Mouse (Mus musculus): ENCODE results near the gene Mrpl49.

Mrpl49 gene

DNA sequence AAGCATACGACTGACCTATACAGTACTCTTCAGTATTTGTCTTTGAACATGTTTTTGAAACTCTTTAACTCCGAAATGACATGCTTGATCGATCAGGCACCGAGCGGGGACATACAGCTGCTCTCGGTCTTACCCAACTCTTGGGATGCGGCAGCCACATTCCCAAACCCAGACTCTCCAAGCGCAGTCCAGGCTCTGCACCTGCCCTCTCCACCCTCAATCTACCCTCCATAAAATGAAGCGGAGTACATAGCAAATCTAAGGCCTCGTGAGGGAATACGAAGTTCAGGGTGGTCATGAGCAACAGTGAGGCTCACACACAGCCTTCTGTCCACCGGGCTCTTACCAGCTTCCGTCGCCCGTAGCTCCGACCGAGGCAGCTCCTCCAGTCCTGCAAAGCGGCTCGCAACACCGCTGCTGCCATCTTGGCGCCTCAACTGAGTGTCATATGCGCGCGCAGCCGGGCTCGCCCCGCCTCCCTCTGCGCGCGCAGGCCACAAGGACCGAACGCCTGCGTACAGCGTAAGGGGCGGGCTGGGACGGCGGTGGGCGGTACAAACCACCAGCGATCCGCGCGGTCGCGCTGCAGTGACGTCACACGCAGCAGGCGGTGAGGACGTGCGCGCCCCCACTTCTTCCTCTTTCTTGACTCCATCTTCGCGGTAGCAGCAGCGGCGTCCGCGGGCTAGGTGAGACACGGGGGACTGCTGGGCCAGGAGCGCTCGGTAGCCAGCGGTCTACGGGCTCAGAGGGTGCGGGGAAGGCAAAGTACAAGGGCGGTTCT is at the start of gene Mrpl49, which contains the start of gene Fau:
TSS of gene Mrpl49 (minus strand) at position 473 of the 784 bp plus-strand sequence.
TSS of gene Fau (plus strand) at position 532 of the 784 bp plus-strand sequence.
- DNase-seq (ENCODE audit: low spot score) = peak; percentile 98

DNA sequence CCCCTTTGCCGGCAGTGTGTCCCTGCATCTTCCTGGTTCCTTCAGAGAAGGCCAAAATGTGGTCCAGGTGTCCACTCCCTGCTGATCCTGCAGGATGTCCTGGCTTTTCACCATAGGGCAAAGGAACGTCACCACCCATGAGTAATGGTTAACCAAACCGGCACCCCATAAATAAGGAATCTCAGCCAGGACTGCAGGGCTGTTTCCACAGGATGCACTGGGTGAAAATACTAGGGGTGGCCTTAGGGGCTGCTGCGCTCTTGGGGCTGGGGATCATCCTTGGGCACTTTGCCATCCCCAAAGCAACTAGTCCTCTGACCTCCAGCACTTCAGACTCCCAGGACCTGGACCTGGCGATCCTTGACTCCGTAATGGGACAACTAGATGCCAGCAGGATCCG is 48.0 kb upstream of the Mrpl49 start, which contains the start of gene Naaladl1:
TSS of gene Naaladl1 (plus strand) at position 197 of the 400 bp plus-strand sequence.
- DNase-seq (ENCODE audit: low spot score) = no peak

DNA sequence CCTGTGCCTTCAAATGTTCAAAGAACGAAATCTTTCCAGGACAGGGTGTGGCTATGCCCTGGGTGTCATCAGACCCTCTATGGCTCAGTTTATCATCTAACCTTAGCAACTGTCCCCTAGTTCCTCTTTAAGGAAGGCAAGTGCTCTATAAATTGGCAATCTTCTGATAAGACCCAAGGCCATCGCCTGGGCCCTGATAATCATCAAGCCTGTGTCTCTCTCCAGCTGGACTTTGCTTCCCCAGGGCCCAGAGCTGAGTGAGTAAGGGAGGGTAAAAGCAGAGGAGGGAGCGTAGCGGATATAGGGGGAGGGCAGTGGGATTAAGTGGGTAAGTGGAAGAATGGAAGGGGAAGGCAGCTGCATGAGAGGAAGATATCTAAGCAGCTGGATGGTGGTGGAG is 46.9 kb upstream of the Mrpl49 start:
- DNase-seq (ENCODE audit: low spot score) = no peak

DNA sequence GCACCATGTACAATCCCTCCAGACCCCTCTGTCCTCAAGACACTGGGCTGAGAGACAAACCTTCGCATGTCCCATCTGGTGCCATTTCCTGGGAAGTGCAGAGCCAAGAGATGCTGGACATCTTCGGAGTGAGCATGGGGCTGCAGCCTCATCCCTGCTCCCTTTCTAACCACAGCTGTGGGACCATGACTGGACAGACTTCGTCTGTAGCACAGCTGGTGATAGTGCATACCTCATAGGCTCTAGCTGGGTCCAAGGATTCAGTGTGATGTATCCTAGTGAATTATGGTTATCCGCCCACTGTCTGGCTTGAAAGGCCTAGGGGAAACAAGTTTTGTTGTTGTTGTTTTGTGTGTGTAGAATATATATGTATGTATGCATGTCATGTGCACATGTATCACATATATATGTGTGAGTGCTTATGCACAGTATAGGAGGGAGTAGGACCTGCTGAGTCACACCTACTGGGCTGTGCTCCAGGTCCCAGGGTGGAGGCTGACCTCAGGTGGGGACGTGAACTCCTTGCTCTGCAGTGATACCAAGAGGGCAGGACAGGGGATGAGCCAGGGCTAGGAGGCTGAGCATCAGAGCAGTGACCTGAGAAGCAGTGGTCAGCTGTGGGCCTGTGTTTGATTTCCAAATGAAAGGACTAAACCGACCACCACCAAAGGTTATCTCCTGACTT is 44.7 kb upstream of the Mrpl49 start:
- DNase-seq (ENCODE audit: low spot score) = no peak

DNA sequence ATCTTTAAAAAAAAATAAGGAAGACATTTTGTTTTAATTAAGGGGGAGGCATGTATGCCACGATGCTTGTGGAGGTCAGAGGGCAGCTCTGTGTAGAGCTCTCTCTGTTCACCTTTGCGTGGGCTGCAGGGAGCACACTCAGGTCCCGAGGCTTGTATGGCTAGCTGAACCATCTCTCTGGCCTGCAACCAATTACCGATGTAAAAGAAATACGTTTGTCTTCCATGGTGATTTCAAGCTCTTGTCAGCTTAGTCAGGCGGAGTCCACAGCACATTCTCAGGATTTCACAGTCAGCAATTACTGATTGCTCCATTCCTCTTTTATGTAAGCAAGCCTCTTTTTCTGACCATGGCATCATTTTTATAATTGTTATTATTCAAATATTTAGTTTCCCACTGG is 43.6 kb upstream of the Mrpl49 start:
- no peak for DNase-seq (ENCODE audit: low spot score)

DNA sequence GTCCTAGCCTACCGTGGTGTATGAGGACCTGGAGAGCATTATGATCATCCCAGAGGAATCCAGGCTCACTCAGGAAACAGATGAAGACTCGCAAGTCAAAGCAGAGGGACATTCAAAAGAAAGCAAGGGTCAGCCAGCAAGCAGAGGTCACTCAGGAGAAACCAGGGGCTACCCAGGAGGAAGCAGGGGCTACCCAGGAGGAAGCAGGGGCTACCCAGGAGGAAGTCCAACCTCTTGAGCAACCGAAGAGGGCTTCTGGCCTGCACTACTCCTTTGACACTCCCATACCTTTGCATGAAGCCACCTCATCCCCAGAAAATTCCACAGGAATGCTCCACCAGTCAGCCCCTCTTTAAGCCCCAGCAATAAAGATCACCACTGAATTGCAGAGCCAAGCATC is 40.3 kb upstream of the Mrpl49 start:
- DNase-seq (ENCODE audit: low spot score) = no peak

DNA sequence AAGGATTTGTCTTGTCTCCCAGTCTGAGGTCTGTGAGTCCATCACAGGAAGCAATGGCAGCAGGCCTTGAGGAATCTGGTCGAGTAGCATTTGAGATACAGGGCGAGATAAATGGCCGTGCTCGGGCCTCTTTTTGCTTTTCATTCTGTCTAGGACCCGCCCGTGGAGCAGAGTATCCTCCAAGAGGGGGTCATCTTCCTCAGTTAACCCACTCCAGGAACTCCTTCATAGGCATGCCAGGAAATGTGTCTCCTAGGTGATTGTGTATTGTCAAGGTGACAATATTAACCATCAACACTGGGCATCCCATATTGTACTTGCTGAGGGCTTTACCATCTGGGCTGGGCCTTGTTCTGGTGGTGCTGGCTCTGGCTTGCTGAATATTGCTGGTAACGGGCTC is 36.5 kb upstream of the Mrpl49 start, which contains the start of gene AC131692.1:
TSS of gene AC131692.1 (plus strand) at position 301 of the 400 bp plus-strand sequence.
- no peak for DNase-seq (ENCODE audit: low spot score)

DNA sequence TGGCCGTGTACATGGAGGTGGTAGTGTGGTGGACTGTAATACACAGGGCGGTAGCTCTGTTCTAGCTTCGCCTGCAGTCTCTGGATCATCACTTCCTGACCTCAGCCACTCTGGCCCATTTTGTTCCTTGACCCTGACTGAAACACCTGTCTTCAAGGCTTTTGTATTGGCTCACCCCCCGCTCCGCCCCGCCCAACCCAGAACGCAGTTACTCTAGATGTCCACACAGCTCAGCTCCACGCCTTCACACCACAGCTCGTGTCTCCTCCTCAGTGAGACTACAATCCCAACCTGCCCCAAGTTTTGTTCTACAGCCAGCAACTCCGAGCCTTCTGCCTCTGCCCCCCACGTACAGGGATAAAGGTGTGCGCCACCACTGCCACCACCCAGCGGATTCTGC is 31.3 kb upstream of the Mrpl49 start:
- DNase-seq (ENCODE audit: low spot score) = no peak

DNA sequence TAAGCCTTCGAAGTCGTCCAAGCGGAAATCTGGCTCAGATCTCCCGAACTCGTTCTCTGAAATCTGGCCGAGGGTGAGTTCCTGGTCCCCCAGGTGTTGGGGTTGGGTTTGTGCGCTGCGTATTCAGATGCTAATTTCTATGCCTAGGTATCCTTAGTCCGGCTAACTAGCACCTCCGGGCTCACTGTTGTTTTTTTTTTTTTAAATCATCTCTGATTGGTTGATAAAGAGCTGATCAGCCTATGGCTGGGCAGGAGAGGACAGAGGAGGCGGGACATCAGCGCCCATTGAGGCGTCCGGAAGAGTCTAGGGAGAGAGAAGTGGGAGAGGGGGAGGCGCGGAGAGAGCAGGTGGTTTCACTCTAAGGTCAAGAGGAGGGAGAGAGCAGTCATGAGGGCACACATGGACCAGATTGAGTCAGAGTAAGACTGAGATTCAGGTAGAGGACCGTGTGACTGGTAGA is 27.9 kb upstream of the Mrpl49 start:
- peak; percentile 76 for DNase-seq (ENCODE audit: low spot score)

DNA sequence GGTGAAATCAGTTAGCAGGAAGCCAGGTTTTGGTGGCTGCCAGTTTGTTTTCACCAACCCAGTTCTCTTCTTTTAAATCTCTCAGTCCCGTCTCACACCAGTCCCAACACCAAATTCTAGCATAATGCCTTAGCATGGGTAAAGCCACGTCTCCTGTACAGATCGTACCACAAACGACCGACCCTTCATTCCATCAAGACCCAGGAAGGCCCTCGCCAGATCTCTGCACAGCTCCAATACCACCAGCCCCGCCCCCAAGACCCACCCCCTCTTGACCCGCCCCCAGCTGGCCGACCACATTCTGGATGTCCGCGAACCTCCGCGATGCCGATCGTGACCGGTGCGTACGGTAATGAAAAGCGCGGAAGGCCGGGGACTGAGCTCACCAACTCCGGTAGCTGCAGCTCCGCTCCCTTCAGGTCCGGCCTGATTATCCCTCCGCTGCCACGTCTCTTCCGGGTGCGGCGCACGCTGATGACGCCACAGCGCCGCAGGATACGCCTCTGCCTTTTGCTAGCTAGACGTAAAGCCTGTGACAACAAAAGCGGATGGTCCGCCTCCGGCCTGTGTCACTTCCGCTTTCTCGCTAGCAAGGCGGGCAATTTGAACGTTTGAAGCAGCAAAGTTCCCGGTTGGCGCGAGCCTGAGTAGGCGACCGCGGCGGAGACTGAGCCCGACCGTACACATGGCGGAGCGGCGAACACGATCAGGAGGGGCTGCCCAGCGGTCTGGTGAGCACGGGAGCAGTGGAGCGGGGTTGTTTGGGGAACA is 27.1 kb upstream of the Mrpl49 start, which contains the start of the genes Zfpl1 and Cdca5:
TSS of gene Zfpl1 (minus strand) at position 479 of the 771 bp plus-strand sequence.
TSS of gene Cdca5 (plus strand) at position 506 of the 771 bp plus-strand sequence.
- peak; percentile 99 for DNase-seq (ENCODE audit: low spot score)

DNA sequence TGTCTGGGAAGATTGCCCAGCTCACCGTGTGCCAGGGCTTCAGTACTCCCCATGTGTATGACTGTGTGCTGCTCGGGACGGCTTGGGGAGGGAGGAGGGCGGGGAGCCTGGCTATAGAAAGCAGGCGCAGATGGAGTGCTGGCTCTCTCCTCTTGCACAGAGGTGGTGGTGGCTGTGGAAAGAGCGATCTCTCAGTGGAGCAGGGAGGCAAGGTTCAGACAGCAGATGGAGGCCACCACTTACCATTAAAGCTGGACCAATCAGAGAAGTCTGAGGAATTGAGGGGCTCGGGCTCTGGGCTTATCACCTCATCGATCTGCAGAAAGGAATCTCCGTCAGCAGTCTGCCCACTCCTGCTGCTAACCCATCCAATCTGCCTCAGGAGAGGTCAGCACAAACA is 24.6 kb upstream of the Mrpl49 start, which contains the start of gene Gm28374:
TSS of gene Gm28374 (minus strand) at position 101 of the 400 bp plus-strand sequence.
- DNase-seq (ENCODE audit: low spot score) = no peak

DNA sequence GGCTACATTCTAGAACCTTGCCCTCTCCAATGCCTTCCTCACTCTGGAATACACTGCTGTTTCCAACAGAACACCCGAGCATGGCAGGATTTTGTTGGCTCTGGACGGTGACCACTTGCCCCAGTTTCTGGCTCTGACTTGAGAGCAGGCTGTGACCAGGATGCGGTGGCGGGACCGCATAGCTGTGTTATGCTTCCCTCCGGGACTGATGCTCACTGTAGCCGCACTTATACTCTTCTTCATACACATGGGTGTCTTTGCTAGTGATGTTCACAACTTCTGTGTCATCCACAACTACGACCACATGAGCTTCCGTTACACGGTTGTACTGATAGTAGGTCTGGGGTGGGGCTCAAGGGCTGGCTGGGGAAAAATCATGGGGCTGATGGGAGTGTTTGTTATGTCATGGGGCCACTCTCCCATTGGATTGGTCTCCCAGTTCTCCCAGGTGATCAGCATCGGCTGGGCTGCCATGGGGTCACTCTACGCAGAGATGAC is 22.4 kb upstream of the Mrpl49 start, which contains the start of gene Tmem262:
TSS of gene Tmem262 (plus strand) at position 51 of the 498 bp plus-strand sequence.
- no peak for DNase-seq (ENCODE audit: low spot score)

DNA sequence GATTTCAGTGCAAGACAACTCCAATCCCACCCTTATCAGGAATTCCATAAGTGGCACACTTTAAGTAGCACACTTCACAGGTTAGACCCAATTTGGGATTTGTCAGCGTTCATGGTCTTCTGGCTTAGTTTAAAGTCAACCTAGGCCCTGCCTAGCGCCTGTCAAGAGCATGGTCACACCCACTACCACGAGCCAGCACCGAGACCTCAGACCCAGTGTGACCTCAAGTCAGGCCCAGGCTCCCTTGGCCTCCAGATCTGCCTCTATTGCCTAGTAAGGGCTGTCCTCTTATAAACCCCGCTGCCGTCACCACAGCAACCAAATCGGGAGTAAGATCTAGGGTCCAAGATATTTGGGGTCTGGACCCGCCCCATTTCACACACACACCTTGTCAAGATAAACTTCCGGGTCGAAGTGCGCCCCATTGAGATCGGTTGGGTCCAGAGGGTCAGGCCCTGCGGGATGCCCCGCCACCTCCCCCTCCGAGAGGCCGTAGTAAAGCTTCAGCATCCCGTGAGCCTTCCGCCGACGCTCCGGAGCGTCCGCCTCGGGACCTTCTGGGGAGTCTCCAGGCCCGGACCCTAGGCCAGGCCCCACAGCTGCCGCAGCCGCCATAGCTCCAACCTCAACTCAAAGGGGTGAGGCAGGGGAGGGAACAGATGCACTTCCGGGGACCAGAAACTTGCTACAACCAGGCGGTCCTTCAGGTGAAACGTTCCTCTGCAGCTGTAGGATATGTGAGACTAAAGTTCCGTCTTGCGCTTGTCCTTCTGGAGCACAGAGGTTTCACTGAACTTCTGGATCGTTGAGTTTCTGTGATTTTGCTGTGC is 19.2 kb upstream of the Mrpl49 start, which contains the start of gene Vps51:
TSS of gene Vps51 (minus strand) at position 668 of the 830 bp plus-strand sequence.
- DNase-seq (ENCODE audit: low spot score) = peak; percentile 97

DNA sequence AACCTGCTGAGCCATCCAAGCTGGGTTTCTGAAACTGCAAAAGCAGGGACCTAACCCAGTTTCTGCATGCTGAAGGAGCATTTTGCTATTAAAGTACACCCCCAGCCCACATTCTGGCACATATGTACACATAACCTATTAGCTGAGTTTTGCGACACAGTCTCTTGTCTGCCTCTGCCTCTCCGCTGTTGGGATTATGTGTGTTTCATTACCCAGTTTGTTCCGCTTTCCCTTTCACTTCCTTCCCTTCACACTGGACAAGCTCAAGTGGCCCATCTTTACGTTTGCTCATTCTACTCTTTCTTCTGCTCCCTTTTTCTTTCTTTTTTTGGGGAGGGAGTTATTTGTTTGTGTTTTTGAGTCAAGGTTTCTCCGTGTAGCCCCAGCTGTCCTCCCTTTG is 16.3 kb upstream of the Mrpl49 start:
- DNase-seq (ENCODE audit: low spot score) = no peak

DNA sequence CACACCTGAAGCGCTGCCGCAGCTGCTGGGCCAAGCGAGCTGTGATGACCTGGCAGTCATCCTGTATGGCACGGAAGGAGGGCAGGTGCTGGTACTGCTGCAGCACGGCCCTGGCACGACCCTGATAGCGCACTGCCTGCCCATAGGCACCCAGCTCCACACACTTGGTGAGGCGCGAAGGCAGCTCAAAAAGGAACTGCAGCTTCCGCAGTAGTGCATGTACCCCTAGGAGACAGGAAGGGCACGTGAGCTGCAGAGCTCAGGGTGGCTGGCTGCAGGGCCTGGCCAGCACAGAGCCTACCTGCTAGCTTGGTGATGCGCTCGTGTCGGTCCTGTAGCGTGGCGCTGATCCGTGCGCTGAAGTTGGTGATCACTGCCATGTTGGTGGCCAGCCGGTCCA is 13.7 kb upstream of the Mrpl49 start:
- DNase-seq (ENCODE audit: low spot score) = no peak

DNA sequence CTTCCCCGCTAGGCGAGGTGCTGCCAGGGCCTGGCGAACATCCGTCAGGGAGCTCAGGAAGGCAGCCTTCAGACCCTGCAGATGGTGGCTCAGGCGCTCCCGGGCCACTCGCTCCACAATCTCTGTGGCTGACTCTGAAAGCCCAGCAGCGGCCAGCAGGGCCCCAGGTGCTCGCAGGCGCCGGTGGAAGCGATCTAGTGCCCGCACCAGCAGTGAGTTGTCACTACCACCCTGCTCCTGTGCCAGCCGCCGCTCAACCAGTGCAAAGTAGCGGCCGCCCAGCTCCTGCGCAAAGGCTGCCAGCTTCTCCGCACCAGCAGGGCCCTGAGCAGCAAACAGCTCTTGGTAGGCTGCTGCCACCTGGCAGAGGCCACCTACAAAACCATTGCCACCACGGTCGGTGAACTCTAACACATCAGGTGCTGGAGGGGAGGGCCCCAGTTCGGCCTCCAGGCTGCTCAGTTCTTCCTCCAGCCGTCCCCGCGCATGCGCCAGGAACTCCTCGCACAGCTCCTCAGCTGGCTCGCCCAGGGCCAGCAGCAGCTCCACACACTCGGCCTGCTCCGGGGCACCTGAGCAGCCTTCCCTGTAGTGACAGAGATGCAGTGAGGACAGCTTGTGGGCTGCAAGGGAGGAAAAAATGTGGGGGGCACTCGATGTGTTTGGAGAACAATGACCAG is 13.1 kb upstream of the Mrpl49 start:
- DNase-seq (ENCODE audit: low spot score) = no peak

DNA sequence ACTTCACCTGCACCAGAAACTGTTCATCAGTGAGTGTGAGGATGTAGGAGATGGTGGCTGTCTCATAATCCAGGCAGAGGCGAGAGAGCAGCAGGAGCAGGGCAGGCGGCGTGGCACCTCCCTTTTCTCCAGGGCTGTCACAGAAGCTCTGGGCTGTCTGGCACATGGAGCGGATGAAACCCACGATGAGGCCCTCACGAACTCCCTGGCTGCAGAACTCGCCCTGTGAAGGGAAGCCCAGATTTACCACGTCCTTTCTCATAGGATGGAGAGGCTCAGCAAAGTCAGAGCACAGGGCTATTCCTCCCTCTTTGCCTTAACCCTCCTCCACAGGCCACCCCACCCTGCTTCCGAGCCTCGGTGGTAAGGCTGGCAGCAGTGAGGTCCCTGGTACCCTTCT is 12.3 kb upstream of the Mrpl49 start:
- no peak for DNase-seq (ENCODE audit: low spot score)

DNA sequence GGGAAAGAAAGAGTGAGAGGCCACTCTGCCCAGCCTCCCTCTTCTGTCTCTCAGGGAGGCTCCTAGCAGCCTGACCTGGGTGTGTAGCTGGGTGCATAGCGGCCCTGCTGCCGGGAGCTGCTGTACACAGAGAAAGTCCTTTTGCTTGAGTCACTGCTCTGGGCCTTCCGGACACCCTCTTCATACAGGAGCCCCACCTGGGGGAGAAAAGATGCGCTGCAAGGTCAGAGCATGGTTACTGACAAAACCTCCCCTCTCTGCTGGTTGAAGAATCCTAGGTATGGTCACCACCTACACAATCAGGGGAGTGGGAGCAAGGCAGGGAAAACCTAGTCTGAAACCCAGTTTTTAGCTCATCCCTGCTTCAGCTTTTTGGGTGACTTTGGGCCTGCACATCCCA is 11.4 kb upstream of the Mrpl49 start:
- DNase-seq (ENCODE audit: low spot score) = no peak

DNA sequence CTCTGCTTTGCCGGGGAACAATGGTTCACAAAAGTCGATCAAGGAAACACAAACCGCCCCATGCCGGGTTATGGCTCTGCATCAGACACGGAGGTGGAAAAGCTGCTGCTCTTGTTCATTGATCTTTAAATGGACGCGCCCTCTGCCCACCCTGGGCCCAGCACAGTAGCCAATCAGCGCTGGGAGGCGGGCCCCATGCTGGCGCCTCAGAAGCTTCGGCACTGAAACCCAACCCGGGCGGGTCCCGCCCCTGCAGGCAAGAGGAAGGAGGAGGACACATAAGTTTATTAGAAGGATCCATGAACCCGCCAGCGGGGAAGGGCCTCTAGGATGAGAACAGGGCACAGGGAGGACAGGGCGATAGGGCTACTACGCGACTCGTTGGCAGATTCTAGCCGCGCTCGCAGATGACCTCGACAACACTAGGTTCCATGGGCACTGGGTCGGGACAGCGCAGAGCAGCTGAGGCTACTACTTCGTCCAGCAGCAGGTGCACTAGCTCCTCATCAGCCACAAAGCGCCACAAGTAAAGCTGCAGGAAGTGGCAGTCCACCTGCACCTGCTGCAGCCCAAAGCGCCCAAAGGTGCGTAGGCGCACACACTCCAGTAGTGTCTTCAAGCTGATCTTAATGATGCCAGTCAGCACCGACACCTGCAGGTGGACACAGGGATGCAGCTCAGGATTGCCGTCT is 10.3 kb upstream of the Mrpl49 start, which contains the start of gene Tm7sf2:
TSS of gene Tm7sf2 (minus strand) at position 650 of the 692 bp plus-strand sequence.
- DNase-seq (ENCODE audit: low spot score) = peak; percentile 74
